ENCODE assay signal across 25 mouse cellular contexts in genomic region chrX:84960972-84961371, GRCm38 (mm10).
DNase-seq lines count a peak whose midpoint lies in the region; ATAC-seq and TF ChIP-seq lines count a peak whose summit lies in the region.
"Had no signal": no experiment of that assay in that cellular context is flagged by ENCODE, and none has a peak within 500 bp of the region (broad histone marks: within the 10 kb centered on the region; RNA-seq: fewer than 3 reads in every experiment).

No protein-coding gene starts in this region.

- no peak for ATAC-seq in heart, embryonic 13.5 days (ENCODE audit: extremely low read depth, insufficient number of reproducible peaks, low FRiP score, low TSS enrichment)
- no peak for ATAC-seq in liver, embryonic 12.5 days
- ATAC-seq in limb, embryonic 14.5 days (ENCODE audit: low FRiP score, low read depth): peak; percentile 34
- no peak for ATAC-seq in midbrain, embryonic 13.5 days
- ATAC-seq: forebrain, embryonic 13.5 days; Patski had no signal

- no peaks in the 10 kb centered on the region for H3K9me3 ChIP-seq in heart, embryonic 13.5 days
- H3K9me3 ChIP-seq in liver, embryonic 12.5 days (replicated peaks): no peaks in the 10 kb centered on the region
- H3K9me3 ChIP-seq in limb, embryonic 14.5 days (ENCODE audit: control insufficient read depth, low read length): no peaks in the 10 kb centered on the region
- no peaks in the 10 kb centered on the region for H3K9me3 ChIP-seq in midbrain, embryonic 13.5 days
- H3K9me3 ChIP-seq: forebrain, embryonic 13.5 days; heart, embryonic 12.5 days; hindbrain, embryonic 12.5 days; lung, embryonic 15.5 days; midbrain, embryonic 12.5 days; neural tube, embryonic 13.5 days had no signal

- no peaks in the 10 kb centered on the region for H3K27me3 ChIP-seq in heart, embryonic 13.5 days (replicated peaks)
- no peaks in the 10 kb centered on the region for H3K27me3 ChIP-seq in liver, adult 2 months (ENCODE audit: control insufficient read depth, insufficient read depth, low read length)
- H3K27me3 ChIP-seq in liver, embryonic 12.5 days (replicated peaks): no peaks in the 10 kb centered on the region
- H3K27me3 ChIP-seq in limb, embryonic 14.5 days (ENCODE audit: control insufficient read depth, insufficient read depth, low read length): no peaks in the 10 kb centered on the region
- H3K27me3 ChIP-seq in midbrain, embryonic 13.5 days: no peaks in the 10 kb centered on the region
- H3K27me3 ChIP-seq: forebrain, embryonic 13.5 days; heart, embryonic 12.5 days; hindbrain, embryonic 12.5 days; lung, embryonic 15.5 days; midbrain, embryonic 12.5 days; neural tube, embryonic 13.5 days had no signal

- no peak for DNase-seq in heart, adult 18-20 months
- peak; percentile 70 for DNase-seq in liver, adult 2 months (ENCODE audit: extremely low read depth, low read depth, low spot score)
- peak; percentile 2 for DNase-seq in limb, embryonic 14.5 days (ENCODE audit: low spot score)
- DNase-seq in layer of hippocampus, postnatal 25 days (ENCODE audit: extremely low spot score in 1 of 2, low spot score in 1 of 2): no peak
- DNase-seq: adrenal gland, postnatal 10 days; cerebellum, adult 8-10 months; cerebellum, postnatal 25 days; gastrocnemius, postnatal 25 days; heart, adult 11 months; heart, postnatal 36 days; kidney, adult 2 months; kidney, postnatal 36 days; layer of hippocampus, postnatal 36 days; liver; lung, postnatal 36 days had no signal

- TF ChIP-seq POLR2A in liver, adult 2 months (IDR thresholded peaks at IDR 0.05; ENCODE audit: extremely low read depth, insufficient read depth, low read length): no peak
- no peak for TF ChIP-seq POLR2A in limb, embryonic 14.5 days (IDR thresholded peaks at IDR 0.05; ENCODE audit: borderline replicate concordance, extremely low read depth, insufficient read depth, insufficient read length)

- H3K4me3 ChIP-seq in heart, embryonic 13.5 days: no peak overlapping the region
- no peak overlapping the region for H3K4me3 ChIP-seq in liver, adult 2 months (ENCODE audit: insufficient read depth, low read depth, low read length)
- no peak overlapping the region for H3K4me3 ChIP-seq in liver, embryonic 12.5 days
- no peak overlapping the region for H3K4me3 ChIP-seq in limb, embryonic 14.5 days (replicated peaks; ENCODE audit: low read length)
- no peak overlapping the region for H3K4me3 ChIP-seq in midbrain, embryonic 13.5 days (replicated peaks)
- H3K4me3 ChIP-seq: forebrain, embryonic 13.5 days; heart, embryonic 12.5 days; hindbrain, embryonic 12.5 days; lung, embryonic 15.5 days; midbrain, embryonic 12.5 days; neural tube, embryonic 13.5 days had no signal

- no peaks in the 10 kb centered on the region for H3K79me2 ChIP-seq in liver, adult 2 months (ENCODE audit: control insufficient read depth, insufficient read depth, low read length)

- no peak overlapping the region for H3K27ac ChIP-seq in heart, embryonic 13.5 days (replicated peaks)
- no peak overlapping the region for H3K27ac ChIP-seq in liver, adult 2 months (replicated peaks; ENCODE audit: insufficient read depth, low read depth, low read length)
- no peak overlapping the region for H3K27ac ChIP-seq in liver, embryonic 12.5 days
- no peak overlapping the region for H3K27ac ChIP-seq in limb, embryonic 14.5 days (replicated peaks; ENCODE audit: low read depth, low read length)
- H3K27ac ChIP-seq in midbrain, embryonic 13.5 days: no peak overlapping the region
- H3K27ac ChIP-seq: forebrain, embryonic 13.5 days; hindbrain, embryonic 12.5 days; lung, embryonic 15.5 days; midbrain, embryonic 12.5 days; neural tube, embryonic 13.5 days had no signal

- H3K9ac ChIP-seq in heart, embryonic 13.5 days: no peak overlapping the region
- H3K9ac ChIP-seq in liver, adult 2 months (ENCODE audit: low read depth, low read length): no peak overlapping the region
- H3K9ac ChIP-seq in liver, embryonic 12.5 days: no peak overlapping the region
- H3K9ac ChIP-seq in limb, embryonic 14.5 days (ENCODE audit: low read depth, low read length, severe bottlenecking): no peak overlapping the region
- H3K9ac ChIP-seq in midbrain, embryonic 13.5 days (replicated peaks): no peak overlapping the region
- H3K9ac ChIP-seq: forebrain, embryonic 13.5 days; heart, embryonic 12.5 days; hindbrain, embryonic 12.5 days; lung, embryonic 15.5 days; midbrain, embryonic 12.5 days; neural tube, embryonic 13.5 days had no signal

- no peaks in the 10 kb centered on the region for H3K36me3 ChIP-seq in heart, embryonic 13.5 days
- no peaks in the 10 kb centered on the region for H3K36me3 ChIP-seq in liver, adult 2 months (ENCODE audit: control insufficient read depth, insufficient read depth, low read length)
- H3K36me3 ChIP-seq in liver, embryonic 12.5 days: no peaks in the 10 kb centered on the region
- H3K36me3 ChIP-seq in limb, embryonic 14.5 days (ENCODE audit: control insufficient read depth, insufficient read depth, low read length): no peaks in the 10 kb centered on the region
- no peaks in the 10 kb centered on the region for H3K36me3 ChIP-seq in midbrain, embryonic 13.5 days
- H3K36me3 ChIP-seq: heart, embryonic 12.5 days; hindbrain, embryonic 12.5 days; lung, embryonic 15.5 days; midbrain, embryonic 12.5 days; neural tube, embryonic 13.5 days had no signal

- peak overlapping the region; percentile 18; the same call in 1 of the 2 replicates for H3K4me2 ChIP-seq in heart, embryonic 13.5 days
- no peak overlapping the region for H3K4me2 ChIP-seq in liver, embryonic 12.5 days
- H3K4me2 ChIP-seq in limb, embryonic 14.5 days (replicated peaks; ENCODE audit: low read depth, low read length, severe bottlenecking): no peak overlapping the region
- no peak overlapping the region for H3K4me2 ChIP-seq in midbrain, embryonic 13.5 days (replicated peaks)
- H3K4me2 ChIP-seq: forebrain, embryonic 13.5 days; heart, embryonic 12.5 days; hindbrain, embryonic 12.5 days; lung, embryonic 15.5 days; midbrain, embryonic 12.5 days; neural tube, embryonic 13.5 days had no signal

- no peak for TF ChIP-seq CTCF in liver, adult 2 months (IDR thresholded peaks at IDR 0.05; ENCODE audit: low read depth, low read length)

- 35% methylated on average over 6 of the region's 6 CpGs for WGBS in heart, embryonic 13.5 days
- 16% methylated on average over 6 of the region's 6 CpGs for WGBS in liver, adult 2 months
- WGBS in liver, embryonic 12.5 days (ENCODE audit: insufficient replicate concordance): 60% methylated on average over 6 of the region's 6 CpGs
- 38% methylated on average over 6 of the region's 6 CpGs for WGBS in limb, embryonic 14.5 days
- 89% methylated on average over 6 of the region's 6 CpGs for WGBS in midbrain, embryonic 13.5 days

- H3K4me1 ChIP-seq in heart, embryonic 13.5 days: 0 out of 2 replicates have a peak, but pooled peaks cover 4% of the 10 kb centered on the region
- no peaks in the 10 kb centered on the region for H3K4me1 ChIP-seq in liver, adult 2 months (ENCODE audit: control insufficient read depth, insufficient read depth, low read length)
- no peaks in the 10 kb centered on the region for H3K4me1 ChIP-seq in liver, embryonic 12.5 days
- H3K4me1 ChIP-seq in limb, embryonic 14.5 days (ENCODE audit: control insufficient read depth, insufficient read depth, low read length): no peaks in the 10 kb centered on the region
- H3K4me1 ChIP-seq in midbrain, embryonic 13.5 days (replicated peaks): no peaks in the 10 kb centered on the region
- H3K4me1 ChIP-seq: forebrain, embryonic 13.5 days; hindbrain, embryonic 12.5 days; lung, embryonic 15.5 days; midbrain, embryonic 12.5 days; neural tube, embryonic 13.5 days had no signal

Comparison
In these comparisons a context has a peak if more than half of its experiments do, and no peak if none do; other contexts are left out.
1. DNase-seq: peak in liver, adult 2 months (single experiment) and limb, embryonic 14.5 days (single experiment); none in heart, adult 18-20 months (0 of 2) and layer of hippocampus, postnatal 25 days (0 of 2).